Mouse (Mus musculus) adrenal gland, adult (tissue): ENCODE results near the gene Iba57.

Experiments used
- DNase-seq, 2 experiments: peaks; one replicate each; pipeline ENCODE4 v3.0.0; 2022 to 2023; ENCODE audit warnings: low spot score in 1 of 2; ENCODE audit not compliant: inconsistent age in 2 of 2

The Iba57 gene

DNA sequence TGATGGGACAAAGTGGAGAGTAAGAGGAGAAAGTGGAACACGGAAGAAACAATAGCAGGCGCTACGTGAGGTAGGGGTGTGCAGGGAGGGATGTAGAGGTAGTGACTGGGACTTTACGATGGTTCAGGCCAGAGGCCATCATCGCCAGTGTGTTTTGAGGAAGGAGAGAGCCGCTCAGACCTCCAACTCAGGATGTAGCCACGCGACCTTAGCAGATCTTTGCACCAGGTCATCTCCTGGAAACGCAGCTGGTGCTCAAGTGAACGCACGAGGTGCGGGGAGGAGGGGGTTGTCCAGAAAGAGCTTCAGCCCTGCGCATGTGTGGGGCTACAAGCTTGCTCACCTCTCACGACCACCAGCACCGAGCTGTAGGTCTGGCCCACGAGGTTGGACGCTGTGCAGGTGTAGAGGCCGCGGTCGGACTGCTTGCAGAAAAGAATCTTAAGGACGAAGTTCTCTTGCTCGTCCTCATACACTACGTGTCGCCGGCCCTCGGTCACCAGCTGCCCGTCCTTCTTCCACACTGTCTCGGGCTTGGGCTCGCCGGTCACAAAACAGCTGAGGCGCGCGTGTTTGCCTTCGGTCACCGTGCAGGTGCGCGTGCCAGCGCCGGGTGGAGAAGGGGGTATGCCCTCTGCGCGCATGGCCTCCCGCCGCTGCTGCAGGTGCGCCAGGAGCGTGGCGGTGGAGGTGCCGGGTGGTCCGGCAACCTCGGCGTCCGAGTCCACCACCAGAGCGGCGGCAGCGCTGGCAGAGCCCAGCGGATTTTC, 28.3 kb downstream of the Iba57 start:
- peak in 1 of 2 experiments; percentile 19 for DNase-seq

DNA sequence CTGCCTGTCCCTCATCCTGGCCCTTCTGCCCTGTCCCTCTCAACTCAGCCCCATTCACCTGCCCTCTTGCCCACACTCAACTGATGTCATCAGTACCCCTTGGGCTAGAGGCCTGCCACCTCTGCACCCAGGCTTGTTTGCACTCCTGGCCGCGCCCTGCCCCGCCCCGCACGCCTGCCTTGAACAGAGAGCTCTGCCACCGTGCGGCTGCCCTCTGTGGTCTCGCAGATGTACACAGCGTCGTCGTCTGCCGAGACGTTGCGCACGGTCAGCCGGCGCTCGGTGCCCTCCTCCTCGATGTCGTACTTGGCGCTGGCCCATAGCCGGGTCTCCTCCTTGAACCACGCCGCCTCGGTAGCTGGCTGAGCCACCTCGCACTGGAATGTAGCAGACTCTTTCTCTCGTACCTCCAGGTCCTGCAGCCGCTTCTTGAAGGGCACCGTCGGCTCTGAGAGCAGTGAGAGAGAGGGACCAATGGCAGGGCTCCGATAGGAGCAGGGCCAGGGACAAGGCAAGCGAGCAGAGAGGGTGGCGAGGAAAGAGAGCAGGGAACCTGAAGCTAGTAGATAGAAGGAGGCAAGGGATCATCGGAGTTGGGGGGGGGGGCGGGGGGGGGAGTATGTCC, 29.1 kb downstream of the Iba57 start:
- peak in 1 of 2 experiments; percentile 44 for DNase-seq

DNA sequence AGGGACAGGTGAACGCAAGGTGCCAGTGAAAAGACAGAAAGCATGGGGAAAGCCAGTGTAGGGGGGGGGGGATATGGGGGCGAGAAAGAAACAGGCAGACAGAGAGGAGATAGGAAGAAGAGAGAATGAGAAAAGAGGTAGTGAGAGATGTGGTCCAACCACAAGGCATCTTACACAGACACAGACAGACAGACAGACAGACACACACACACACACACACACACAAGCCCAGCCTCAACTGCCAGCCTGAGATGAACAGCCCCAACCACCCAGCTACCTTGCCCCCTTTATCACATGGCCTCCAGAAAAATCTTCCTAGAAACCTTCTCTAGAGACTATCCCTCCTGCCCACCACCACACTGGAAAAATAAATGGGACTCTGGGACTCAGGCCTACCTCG, 31.5 kb downstream of the Iba57 start:
- DNase-seq: no peak

DNA sequence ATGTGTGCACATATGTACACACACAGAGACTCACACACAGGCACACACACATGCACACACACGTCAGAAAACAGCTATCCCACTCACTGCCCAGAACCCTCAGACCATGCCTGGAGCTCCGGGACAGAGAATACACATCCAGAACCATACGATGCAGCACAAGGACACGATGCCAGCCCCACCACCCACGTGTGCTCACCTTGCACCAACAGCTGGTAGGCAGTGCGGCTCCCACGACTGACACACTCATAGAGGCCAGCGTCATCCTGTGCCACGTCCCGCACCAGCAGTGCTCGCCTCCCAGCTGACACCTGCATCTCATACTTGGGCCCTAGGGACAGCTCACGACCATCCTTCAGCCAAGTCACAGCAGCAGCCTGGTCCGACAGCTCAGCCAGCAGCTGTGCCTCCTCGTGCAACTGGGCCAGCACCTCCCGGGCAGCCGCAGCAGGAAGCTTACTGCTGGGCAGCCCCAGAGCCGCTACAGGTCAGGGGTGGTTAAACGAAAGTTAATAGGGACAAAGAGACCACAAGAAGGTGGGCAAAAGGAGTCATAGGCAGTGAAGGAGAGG, 32.1 kb downstream of the Iba57 start:
- DNase-seq: no peak

GRCm38 (mm10) chr11:59130782-59131181, 32.8 kb downstream of the Iba57 start:
- no peak for DNase-seq

- no peak for DNase-seq
These were observed 57.6 kb downstream of the Iba57 start for GRCm38 (mm10) chr11:59105945-59106344.
